Mouse (Mus musculus) forebrain, embryonic 16.5 days (tissue): ENCODE data around the gene Pcsk7. TPM values are rescaled to one million over a fixed set of nuclear protein-coding genes. Genes with fewer than 3 reads are reported as not detected.

Source experiments
- microRNA-seq: library from miRNA; unstranded; fragments of <30 nt; microRNA quantifications from one replicate; pipeline ENCODE4, GENCODE M21; 2017
- polyA plus RNA-seq: library from polyadenylated mRNA; unstranded; fragments of >200 nt; fragmentation: Nextera tagmentation; extraction: Ambion mirVana; gene quantifications from 2 replicates; pipeline ENCODE4 v1.2.1, GENCODE M21; 2015

Gene Pcsk7
- polyA plus RNA-seq, 1 experiment from 2014 or later: 30.5 TPM

Small RNA genes within 50 kb of the gene (microRNA-seq; reads per million reads assigned to microRNA genes)
- not detected for gene Mir7087

Other genes starting within 250 kb of the Pcsk7 start
- 11.6 and 17.9 TPM in 2 replicates for gene Cep164, start 77.8 kb upstream of the Pcsk7 start, polyA plus RNA-seq
- gene Bace1, start 67.9 kb upstream of the Pcsk7 start, polyA plus RNA-seq: 46.9 and 51.7 TPM in 2 replicates
- gene Rnf214, start 414 bp downstream of the Pcsk7 start, polyA plus RNA-seq: 79.6 and 98.3 TPM in 2 replicates
- gene Tagln, start 29.6 kb downstream of the Pcsk7 start, polyA plus RNA-seq: 5.0 and 5.6 TPM in 2 replicates
- 39.6 and 42.7 TPM in 2 replicates for gene Sidt2, start 48.8 kb downstream of the Pcsk7 start, polyA plus RNA-seq
- gene Pafah1b2, start 106.2 kb downstream of the Pcsk7 start, polyA plus RNA-seq: 291 and 321 TPM in 2 replicates
- 4.9 and 5.3 TPM in 2 replicates for gene Sik3, start 106.3 kb downstream of the Pcsk7 start, polyA plus RNA-seq